Mouse (Mus musculus) adrenal gland, postnatal 36 days (tissue): ENCODE data around the gene Apol7e. TPM values are rescaled to one million over a fixed set of nuclear protein-coding genes. Genes with fewer than 3 reads are reported as not detected.
A peak's percentile ranks its signal among the peaks of the same experiment; 100 is the strongest.
"Not testable (repeated sequence)": the region's sequence is repeated elsewhere in the genome, so short reads cannot be mapped to it uniquely, and the experiment has no call there.

Experiments
- DNase-seq, 2 experiments: peaks; one replicate each; pipeline ENCODE4 v3.0.0; 2021; ENCODE audit warnings: mixed read lengths in 1 of 2
- total RNA-seq, 2 experiments: library from RNA; stranded (reverse); gene quantifications; 2 replicates each; pipeline ENCODE4 v1.2.3; 2021

The Apol7e gene
- total RNA-seq, 2 experiments from 2014 or later, result not detected

- peak in 1 of 2 experiments; percentile 30 for DNase-seq
These were observed 42.0 kb downstream of the Apol7e start for GRCm38 (mm10) chr15:77740511-77741297.

GRCm38 (mm10) chr15:77741556-77741955, 42.9 kb downstream of the Apol7e start:
- DNase-seq, result not testable (repeated sequence)

GRCm38 (mm10) chr15:77744632-77745031, 46.0 kb downstream of the Apol7e start:
- DNase-seq, result no peak

GRCm38 (mm10) chr15:77745081-77745480, 46.4 kb downstream of the Apol7e start:
- DNase-seq, result no peak

- no peak for DNase-seq
These were observed 47.7 kb downstream of the Apol7e start for GRCm38 (mm10) chr15:77746326-77746725.

- DNase-seq, result no peak
These were observed 49.8 kb downstream of the Apol7e start for GRCm38 (mm10) chr15:77748414-77748813.

- DNase-seq, result no peak
These were observed 51.1 kb downstream of the Apol7e start for GRCm38 (mm10) chr15:77749717-77750116.

GRCm38 (mm10) chr15:77750461-77750860, 51.8 kb downstream of the Apol7e start:
- DNase-seq, result peak; percentile 62 to 68

GRCm38 (mm10) chr15:77752443-77752842, 53.8 kb downstream of the Apol7e start:
- DNase-seq, result no peak

- DNase-seq, result no peak
These were observed 56.5 kb downstream of the Apol7e start for GRCm38 (mm10) chr15:77755132-77755531.

- DNase-seq, result no peak
These were observed 57.4 kb downstream of the Apol7e start for GRCm38 (mm10) chr15:77756081-77756480.

GRCm38 (mm10) chr15:77756848-77757247, 58.2 kb downstream of the Apol7e start, which contains the start of gene Apol8:
Apol8 (minus strand) TSS chr15:77757003.
- peak; percentile 63 to 76 for DNase-seq

GRCm38 (mm10) chr15:77757586-77758226, 59.0 kb downstream of the Apol7e start:
- no peak for DNase-seq

- no peak for DNase-seq
These were observed 61.4 kb downstream of the Apol7e start for GRCm38 (mm10) chr15:77760037-77760436.

GRCm38 (mm10) chr15:77761083-77761482, 62.4 kb downstream of the Apol7e start:
- DNase-seq, result peak; percentile 83

- peak; percentile 70 to 72 for DNase-seq
These were observed 63.1 kb downstream of the Apol7e start for GRCm38 (mm10) chr15:77761561-77762380.

GRCm38 (mm10) chr15:77763050-77763449, 64.4 kb downstream of the Apol7e start:
- DNase-seq, result no peak

- peak; percentile 68 to 73 for DNase-seq
These were observed 65.0 kb downstream of the Apol7e start for GRCm38 (mm10) chr15:77763702-77764101.

- DNase-seq, result peak; percentile 51 to 63
These were observed 65.8 kb downstream of the Apol7e start for GRCm38 (mm10) chr15:77764391-77765006.

GRCm38 (mm10) chr15:77765484-77766093, 66.9 kb downstream of the Apol7e start:
- DNase-seq, result no peak

GRCm38 (mm10) chr15:77766981-77767380, 68.3 kb downstream of the Apol7e start:
- no peak for DNase-seq
